Mouse (Mus musculus) kidney, postnatal 25 days (tissue): ENCODE results near the gene AU022252.
A peak's percentile ranks its signal among the peaks of the same experiment; 100 is the strongest.

ENCODE experiments used
- DNase-seq, 2 experiments: peaks; one replicate each; pipeline ENCODE4 v3.0.0; 2021; ENCODE audit warnings: mixed read lengths in 2 of 2

The AU022252 gene

DNA sequence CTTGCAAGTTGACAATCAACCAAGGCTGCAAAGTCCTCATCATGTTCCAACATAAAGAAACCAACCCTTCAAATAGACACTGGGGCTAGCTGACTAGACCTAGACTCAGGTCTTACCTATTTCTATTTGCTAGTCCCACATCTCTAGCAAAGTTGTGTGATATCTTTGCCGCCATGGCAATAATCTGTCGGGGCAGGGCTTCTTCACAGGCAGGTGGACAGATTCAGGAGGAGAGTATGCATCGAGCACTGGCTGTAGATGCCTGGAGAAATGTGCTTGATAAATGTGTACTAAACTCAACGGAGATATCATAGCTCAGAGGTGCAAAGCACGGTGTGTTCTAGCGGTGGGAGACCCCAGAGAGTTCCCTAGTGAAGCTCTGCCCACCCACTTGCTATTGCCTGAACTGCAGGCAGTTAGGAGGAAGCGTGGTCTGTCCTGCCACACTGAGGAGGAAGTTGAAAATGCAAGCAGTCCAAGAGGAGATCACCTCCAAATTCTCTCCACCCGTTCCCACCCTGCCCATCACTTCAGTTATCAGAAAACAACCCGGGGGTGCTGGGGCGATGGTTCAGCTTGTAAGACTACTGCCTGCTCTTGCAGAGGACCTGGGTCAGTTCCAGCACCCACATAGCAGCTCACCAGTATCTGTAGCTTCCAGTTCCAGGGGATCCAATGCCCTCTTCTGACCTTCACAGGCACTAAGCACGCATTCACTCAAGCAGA is 44.3 kb downstream of the AU022252 start:
- no peak for DNase-seq

DNA sequence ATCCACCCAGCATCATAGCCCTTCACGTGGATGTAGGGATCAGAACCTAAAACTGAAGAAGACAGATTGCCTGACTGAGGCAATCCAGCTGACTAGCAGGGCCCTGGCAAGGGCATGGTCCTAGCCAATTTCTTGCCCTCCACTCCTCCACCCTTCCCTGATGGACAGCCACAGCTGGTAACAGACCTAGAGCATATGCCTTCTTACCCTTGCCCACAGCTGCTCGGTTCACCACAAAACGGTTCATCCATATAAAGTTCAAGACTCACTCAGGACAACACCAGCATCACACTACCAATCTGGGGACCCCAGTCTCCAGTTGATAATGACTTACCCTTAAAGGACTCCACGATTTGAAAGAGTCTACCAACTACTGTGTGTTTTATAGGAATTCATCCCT is 46.7 kb downstream of the AU022252 start:
- no peak for DNase-seq

DNA sequence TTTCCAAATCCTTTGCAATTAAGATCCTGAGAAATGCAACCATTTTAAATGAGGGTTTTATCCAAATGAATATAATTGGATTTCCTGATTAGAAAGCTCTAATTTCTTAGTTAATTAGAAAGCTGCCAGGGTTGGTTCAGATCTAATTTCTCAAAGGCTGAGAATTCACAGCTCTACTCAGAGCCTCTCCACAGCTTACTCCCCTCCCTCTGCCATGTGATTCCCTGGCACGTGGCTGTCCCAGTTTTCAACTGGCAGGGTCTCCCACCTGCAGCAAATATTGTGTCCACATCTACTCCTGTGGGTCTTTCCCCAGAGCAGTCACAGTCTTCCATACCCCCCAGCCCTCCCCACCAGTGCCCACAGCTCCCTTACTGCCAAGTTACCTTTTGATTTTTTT is 49.0 kb downstream of the AU022252 start:
- DNase-seq, result no peak

- no peak for DNase-seq
Observed at GRCm38 (mm10) chr4:119181456-119181855, 51.1 kb downstream of the AU022252 start.

DNA sequence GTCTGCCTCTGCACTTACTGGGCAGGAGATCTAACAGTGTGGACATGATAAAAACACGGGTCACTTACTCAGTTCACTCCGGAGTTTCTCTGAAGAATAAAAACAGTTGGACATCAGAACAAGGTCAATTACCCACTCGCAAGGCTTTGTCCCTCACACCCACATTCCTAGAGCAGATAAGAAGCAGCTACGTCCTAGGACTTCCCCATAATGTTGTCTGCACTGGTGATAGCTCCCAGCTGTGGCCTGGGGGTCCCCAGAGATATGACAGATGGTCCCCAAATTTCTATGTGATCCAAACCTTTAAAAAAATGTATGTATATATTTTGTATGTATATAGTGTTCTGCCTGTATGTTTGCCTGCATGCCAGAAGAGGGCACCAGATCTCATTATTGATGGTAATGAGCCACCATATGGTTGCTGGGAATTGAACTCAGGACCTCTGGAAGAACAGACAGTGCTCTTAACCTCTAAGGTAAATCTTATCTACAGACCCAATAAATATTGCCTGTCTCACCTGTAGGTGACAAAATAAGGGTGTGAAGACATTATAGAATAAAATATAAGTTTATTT is 52.3 kb downstream of the AU022252 start:
- DNase-seq, result no peak

- peak; percentile 38 to 64 for DNase-seq
Observed at GRCm38 (mm10) chr4:119178331-119178730, 54.2 kb downstream of the AU022252 start.

DNA sequence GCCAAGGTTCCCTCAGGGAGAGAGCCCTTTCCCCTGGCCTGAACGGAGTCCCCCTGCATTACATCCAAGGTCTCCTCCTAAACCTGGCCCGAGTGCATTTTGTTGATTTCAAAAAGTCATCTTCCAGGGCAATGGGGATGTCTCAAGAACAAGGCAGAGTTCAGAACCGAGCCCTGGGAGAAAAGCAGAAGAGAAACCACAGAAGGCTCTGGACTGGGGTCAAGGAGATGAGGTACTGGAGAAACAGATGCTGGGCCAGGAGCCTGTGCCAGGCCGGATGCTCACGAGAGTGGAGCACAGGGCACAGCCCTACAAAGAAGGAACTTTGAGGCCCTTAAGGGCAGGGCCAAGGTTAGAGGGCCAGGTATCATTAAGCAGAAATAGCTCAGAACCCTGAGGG is 54.8 kb downstream of the AU022252 start:
- DNase-seq, result no peak

GRCm38 (mm10) chr4:119173851-119174453 is 58.6 kb downstream of the AU022252 start, which contains the start of gene Zfp691:
Zfp691 (minus strand) TSS chr4:119174195.
- peak; percentile 96 to 97 for DNase-seq

GRCm38 (mm10) chr4:119172919-119173650 is 59.4 kb downstream of the AU022252 start:
- no peak for DNase-seq

- DNase-seq, result peak; percentile 85 to 93
Observed at GRCm38 (mm10) chr4:119167663-119168062, 64.8 kb downstream of the AU022252 start.

- DNase-seq, result no peak
Observed at GRCm38 (mm10) chr4:119167068-119167467, 65.4 kb downstream of the AU022252 start.

DNA sequence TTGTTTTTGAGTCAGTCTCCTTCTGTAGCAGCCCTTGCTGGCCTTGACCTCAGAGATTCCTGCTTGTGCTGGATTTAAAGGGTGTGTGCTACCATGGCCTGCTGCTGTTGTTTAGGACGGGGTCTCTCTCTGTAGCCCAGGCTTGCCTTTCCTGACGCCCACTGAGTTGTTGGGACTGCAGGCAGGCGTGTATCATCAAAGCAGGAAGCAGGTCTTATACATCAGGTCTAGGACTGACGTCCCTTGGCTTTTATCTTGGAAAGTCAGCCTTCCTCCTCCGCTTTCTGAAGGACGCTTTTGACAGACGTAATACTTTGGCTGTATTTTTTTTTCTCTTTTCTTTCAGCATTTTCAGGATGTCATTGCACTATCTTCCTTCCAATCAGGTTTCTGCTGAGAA is 66.6 kb downstream of the AU022252 start:
- DNase-seq, result no peak

- no peak for DNase-seq
Observed at GRCm38 (mm10) chr4:119162990-119163389, 69.5 kb downstream of the AU022252 start.

DNA sequence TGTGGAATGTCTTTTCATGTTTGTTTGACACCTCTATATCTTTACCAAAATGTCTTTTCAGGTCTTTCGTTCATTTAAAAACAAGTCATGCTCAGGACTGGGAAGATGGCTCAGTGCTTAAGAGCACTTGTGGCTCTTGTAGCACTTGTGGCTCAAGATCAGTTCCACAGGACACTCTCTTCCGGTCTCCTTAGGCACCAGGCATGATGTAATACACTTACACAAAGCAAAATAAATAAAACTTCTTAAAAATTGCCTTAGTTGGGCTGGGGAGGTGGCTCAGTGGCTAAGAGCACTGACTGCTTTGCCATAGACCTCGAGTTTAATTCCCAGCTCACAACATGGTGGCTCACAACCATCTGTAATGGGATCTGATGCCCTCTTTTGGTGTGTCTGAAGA is 71.2 kb downstream of the AU022252 start:
- no peak for DNase-seq

DNA sequence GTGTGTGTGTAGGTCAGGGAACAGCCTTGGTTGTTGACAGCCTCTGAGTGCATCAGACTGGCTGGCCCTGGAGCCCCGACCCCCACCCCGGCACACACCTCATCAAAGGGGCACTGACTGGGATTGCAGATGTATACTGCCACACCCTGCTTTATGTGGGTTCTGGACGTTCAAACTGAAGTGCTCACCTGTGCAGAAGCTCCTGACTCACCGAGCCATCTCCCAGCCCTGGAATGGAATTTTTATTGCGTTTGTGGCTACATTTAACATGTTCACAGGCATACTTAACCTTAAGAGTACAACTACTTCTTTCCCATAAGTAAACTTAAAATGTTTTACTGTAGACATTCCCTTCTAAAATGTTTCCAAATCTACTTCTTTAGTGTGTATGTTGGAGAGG is 74.6 kb downstream of the AU022252 start:
- DNase-seq, result no peak

DNA sequence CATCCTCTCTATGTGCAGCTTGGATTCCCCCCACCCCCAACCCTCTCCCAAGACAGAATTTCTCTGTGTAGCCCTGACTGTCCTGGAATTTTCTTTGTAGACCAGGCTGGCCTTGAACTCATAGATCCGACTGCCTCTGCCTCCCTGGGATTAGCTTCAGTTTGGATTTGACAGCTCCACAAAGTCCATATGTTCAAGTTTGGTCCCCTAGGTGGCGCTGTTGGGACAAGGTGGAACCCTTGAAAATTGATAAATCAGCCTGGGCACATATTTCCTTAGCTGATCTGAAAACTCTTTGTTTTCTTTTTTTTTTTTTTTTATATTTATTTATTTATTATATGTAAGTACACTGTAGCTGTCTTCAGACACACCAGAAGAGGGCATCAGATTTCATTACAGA is 75.3 kb downstream of the AU022252 start:
- peak; percentile 68 to 90 for DNase-seq
